Mouse (Mus musculus) spleen, postnatal 14 days (tissue): Measurements from ENCODE around the gene Pde4d.

ENCODE experiments used
- DNase-seq, 2 experiments: peaks; one replicate each; pipeline ENCODE4 v3.0.0; 2021 to 2022; ENCODE audit warnings: low spot score in 2 of 2

Gene Pde4d

DNA sequence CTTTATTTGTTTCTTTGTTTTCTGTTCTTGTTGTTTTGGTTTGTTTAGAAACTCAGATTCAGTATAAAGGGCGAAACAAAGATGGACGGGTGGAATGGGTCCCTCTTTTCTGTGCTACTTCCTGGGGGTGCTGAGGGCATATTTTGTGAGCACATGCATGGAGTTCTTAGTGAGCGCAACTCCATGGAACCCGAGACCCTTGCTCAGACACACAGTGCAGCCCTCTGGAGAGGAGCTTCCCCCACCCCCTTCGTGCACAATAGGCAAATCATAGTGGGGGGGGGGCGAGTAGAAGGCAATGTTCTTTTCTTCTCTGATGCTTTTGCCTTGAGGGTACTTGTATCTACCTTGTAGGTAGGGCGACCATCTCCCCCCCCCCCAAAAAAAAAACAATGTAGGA, 1325.0 kb downstream of the Pde4d start:
- DNase-seq = no peak

DNA sequence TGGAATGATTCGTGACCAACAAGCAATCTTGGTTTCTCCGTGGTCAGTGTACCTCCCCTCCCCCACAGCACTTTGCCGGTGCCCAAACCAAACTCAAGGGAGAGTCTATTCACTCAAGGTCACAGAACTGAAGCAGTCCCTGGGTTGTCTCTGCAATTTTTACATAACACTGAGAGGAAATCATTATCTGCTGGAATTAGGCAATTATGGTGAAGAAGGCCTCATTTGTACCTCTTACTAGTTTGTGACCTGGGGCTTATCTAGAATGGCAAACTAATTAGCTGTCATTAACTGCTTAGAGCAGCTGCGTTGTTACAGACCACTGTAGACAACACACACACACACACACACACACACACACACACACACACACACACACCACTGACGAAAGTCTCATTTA, 1325.4 kb downstream of the Pde4d start:
- no peak for DNase-seq

GRCm38 (mm10) chr13:109776116-109776515, 1326.4 kb downstream of the Pde4d start:
- DNase-seq = peak; percentile 81 to 87

GRCm38 (mm10) chr13:109776995-109777394, 1327.2 kb downstream of the Pde4d start:
- no peak for DNase-seq

DNA sequence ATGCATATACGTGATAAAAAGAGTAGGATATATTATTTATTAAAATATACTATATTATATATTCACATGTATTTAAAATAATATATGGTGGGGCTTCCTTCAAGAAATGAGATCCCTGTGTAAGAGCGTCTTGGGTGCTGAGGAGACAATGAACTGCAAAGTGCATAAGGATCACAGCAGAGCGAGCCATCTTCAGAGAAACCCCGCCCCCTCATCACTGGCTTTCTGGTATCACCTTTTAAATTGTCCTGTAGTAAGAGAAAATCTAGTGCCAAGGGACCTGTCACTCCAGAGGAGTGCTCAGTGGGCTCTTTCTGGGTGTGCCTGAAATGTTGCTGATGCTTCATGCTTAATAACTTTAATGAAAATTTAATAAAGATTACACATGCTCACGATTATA, 1327.7 kb downstream of the Pde4d start:
- no peak for DNase-seq

DNA sequence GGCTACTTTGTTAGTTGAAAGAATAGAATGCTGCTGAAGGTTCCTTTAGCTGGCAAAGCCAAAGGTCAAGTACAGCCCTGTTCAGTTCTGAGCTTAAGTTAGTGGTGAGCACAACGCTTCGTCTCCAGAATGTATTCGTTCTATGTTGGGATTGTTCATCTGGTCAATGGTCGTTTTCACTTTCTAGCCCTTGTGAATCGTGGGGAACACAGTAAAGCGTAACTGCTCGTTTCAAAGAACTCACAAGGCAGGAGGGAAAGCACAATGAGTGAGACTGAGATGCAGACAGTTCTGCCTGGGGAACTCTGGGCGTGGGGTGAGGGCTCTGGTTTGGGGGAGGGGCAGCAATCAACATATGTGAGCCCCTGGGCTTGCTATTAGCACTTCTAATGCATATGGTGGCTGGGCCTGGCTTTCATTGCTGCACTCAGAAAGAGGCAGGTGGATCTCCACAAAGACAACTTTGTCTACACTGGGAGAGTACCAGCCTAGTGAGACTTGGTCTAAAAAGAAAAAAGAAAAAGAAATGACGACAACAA, 1328.6 kb downstream of the Pde4d start:
- DNase-seq = no peak

DNA sequence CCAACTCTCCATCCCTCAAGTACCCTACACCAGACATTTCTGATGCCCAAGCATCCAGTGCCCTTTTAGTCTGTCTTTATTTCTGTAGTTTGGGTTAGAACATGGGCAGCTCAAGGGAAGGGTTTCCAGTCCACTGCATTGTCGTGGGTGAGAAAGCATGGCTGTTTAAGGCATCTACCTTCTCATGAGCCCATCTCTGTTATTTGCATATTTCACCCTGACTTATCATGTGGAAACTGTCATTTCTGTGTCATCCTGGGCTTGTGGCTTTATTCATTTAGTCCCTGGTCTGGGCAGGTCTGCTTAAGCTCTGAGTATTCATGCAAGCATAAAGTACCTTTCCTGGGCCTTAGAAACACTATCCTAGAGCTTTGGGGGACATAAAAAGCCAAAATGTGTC, 1331.7 kb downstream of the Pde4d start:
- no peak for DNase-seq

DNA sequence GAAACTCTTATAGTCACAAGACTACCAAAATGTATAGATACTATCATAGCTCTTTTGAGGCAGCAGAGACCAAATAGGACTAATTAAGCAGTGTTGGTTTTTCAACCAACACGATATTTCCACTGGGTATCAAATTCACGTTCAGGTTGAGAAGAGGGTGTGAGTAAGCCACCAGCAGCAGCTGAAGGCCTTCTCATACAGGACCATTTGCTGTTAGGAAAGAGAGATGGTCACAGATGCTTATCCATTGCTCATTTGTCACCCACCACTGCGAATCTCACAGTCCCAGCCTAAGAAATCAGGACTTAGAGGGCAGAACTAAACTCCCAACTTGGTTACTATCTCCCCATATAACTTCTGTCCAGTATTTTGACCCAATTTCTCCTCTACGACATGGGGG, 1338.9 kb downstream of the Pde4d start:
- DNase-seq = no peak

DNA sequence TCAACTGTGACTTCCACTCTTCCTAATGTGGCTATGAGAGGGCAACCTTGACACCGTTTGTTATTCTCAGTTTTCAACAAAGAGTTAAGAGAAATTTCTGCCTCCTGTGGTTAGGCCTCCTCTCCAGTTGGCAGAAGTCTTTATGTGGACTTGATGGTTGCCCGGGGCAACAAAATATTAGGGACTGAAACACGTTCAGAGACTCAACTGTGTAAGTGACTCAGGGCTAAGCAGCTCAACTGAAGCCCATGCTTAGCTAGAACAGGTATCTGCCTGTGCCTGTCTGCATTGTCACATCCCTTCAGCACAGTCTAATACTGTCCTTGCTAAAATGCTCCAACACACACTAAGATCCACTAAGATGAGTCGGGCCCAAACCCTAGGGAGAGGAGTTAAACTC, 1339.4 kb downstream of the Pde4d start:
- DNase-seq = no peak

GRCm38 (mm10) chr13:109790045-109790715, 1340.4 kb downstream of the Pde4d start:
- no peak for DNase-seq

DNA sequence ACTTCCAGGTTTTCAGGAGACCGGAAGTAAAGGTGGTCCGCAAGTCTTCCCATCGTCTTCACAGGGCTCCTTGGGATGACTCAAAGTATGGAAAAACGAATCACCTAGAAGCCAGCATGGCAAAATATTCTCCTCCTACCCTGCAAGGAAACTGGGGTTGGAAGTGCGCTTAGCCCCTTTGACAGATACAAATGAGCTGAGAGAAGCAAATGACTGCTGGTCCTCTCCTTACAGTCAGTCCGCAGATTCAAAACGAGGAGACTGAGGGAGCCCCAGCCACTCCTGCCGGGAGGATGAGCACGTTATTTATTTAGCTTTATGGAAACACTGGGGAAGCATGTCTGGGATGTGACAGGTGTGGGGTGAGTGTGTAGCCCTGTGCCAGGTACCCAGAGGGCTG, 1344.2 kb downstream of the Pde4d start:
- no peak for DNase-seq

GRCm38 (mm10) chr13:109798651-109799050, 1348.9 kb downstream of the Pde4d start:
- no peak for DNase-seq

DNA sequence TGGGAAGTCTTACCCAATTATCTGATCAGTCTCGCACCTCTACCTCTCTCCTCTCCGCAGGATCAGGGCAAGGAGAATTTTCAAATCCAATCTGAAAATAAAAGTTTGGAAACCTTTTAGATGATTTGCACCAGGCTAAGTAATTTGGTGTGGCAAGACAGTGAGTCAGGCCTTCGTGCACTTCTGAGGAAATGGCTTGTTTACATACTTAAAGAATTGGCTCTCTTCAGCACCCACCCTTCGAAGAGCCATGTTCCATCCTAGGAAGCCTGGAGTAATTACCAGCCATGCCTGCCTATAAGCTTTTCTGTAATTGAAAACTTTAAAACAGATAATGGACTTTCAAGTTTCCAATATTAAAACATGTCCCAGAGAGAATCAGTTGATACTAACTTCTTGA, 1352.5 kb downstream of the Pde4d start:
- DNase-seq = no peak

- DNase-seq = no peak
These were observed 1356.6 kb downstream of the Pde4d start for GRCm38 (mm10) chr13:109806193-109806966.

DNA sequence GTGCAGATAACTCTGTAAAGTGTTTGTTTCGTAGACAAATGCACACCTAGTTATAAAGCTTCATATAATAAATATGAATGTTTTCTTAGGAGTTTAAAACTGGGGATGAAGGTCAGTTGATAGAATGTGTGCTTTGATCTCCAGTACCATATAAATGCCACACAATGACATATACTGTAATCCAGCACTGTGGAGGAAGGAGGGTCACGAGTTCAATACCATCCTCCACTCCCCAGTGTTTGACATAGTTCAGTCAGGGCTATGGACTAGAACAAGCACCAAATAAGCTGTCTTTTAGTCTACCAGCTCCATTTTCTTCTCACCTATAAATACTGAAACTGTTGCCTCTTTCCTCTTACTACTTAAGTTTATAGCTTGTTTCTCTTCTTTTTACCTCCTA, 1357.3 kb downstream of the Pde4d start:
- DNase-seq = no peak

- DNase-seq = no peak
These were observed 1357.7 kb downstream of the Pde4d start for GRCm38 (mm10) chr13:109807446-109807845.

- DNase-seq = no peak
These were observed 1358.3 kb downstream of the Pde4d start for GRCm38 (mm10) chr13:109808039-109808438.

GRCm38 (mm10) chr13:109808946-109809345, 1359.2 kb downstream of the Pde4d start:
- DNase-seq = no peak

DNA sequence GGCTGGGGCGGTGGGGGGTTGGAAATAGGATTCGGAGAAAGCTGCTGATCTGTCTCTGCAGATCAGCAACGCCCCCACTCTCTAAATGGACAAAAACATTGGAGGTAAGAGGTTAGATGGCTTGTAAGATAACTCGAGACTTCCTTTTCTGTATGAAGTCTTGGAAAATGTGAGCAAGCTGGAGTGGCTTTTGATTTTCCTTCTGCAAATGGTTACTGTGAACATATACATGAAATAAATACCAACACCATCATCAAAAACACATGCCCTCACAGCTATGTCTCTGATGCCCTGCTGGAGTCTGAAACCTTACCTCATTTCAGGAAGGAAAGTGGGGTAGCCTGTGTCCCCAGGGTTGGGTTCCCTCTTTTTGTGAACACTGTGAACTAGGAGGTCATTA, 1359.9 kb downstream of the Pde4d start:
- no peak for DNase-seq

DNA sequence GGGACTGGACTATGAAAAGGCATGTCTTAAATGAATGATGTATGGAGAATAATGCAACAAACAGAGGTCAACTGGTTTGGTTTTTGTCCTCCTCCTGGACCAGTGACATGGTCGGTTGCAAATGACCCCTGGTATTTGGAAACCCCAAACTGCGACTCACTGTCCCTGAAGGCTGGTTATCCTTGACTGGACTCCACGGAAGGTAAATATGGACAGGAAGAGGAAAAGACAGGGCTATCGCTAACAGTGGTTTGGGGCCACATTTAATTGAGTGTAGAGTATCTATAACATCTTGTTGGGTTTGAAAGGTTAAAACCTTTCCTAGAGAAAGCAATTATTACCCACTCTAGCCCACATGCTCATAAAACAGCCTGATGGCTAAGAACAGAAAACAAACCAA, 1364.2 kb downstream of the Pde4d start:
- no peak for DNase-seq

DNA sequence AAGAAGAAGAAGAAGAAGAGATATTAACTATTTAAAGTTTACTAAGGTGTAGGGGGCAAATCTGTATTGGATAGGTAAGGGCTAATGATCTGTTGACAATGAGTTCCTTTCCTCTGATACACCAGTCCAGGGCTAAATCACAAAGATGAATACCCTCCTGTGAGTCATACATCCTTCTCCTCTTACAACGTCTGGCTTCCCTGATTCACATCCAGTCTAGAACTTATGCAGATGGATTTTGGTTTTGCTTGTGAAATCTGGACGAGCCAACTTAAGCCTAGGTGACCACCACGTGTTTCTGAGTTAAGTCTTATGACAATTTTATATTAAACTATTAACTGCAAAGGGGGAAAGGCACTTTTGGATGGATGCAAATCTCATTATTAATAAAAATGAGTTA, 1369.3 kb downstream of the Pde4d start:
- no peak for DNase-seq

DNA sequence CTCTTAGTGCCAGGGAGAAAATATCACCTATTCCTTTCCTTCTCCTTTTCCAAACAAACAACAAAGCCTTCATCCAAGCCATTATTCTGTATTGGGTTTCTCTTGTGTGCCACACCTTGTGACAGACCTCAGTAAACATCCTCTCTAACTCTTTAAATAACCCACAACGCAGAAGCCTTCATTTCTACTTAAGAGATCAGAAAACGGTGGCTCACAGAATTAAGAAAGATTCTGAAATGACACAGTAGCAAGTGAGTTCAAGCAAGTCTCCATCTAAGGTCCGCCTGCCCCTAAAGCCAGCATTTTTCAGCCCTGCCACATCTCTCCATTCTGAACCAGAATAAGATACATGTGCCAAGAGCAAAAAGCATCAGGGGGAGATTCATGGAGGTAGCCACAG, 1370.4 kb downstream of the Pde4d start:
- DNase-seq = no peak

GRCm38 (mm10) chr13:109820866-109821265, 1371.1 kb downstream of the Pde4d start:
- no peak for DNase-seq
